Mouse (Mus musculus) neural tube, embryonic 13.5 days (tissue): ENCODE data around the gene Pop5. TPM values are rescaled to one million over a fixed set of nuclear protein-coding genes. Genes with fewer than 3 reads are reported as not detected.

ENCODE experiments used
- ATAC-seq: fragments of 200-750 bp; cut with Nextera tagmentation; 2 replicates; pipeline ENCODE4 v1.8.0; 2017; ENCODE audit warnings: low read depth, mild to moderate bottlenecking, moderate TSS enrichment, moderate library complexity
- H3K27ac ChIP-seq: fragments of 300-500 bp; sonication (generic); replicated peaks from 2 replicates; pipeline ENCODE4 v1.5.1; 2015; ENCODE audit warnings: moderate library complexity, mild to moderate bottlenecking, inconsistent platforms
- H3K27me3 ChIP-seq: fragments of 300-500 bp; sonication (generic); 2 replicates; pipeline ENCODE4 v1.6.1; 2015; ENCODE audit warnings: mild to moderate bottlenecking, inconsistent platforms
- H3K36me3 ChIP-seq: fragments of 300-500 bp; sonication (generic); 2 replicates; pipeline ENCODE4 v1.6.1; 2015; ENCODE audit warnings: mild to moderate bottlenecking, inconsistent platforms
- H3K4me1 ChIP-seq: fragments of 300-500 bp; sonication (generic); replicated peaks from 2 replicates; pipeline ENCODE4 v1.6.1; 2015; ENCODE audit warnings: inconsistent platforms
- H3K4me2 ChIP-seq: fragments of 300-500 bp; sonication (generic); 2 replicates; pipeline ENCODE4 v1.6.1; 2015; ENCODE audit warnings: inconsistent platforms, mild to moderate bottlenecking, moderate library complexity
- H3K4me3 ChIP-seq: fragments of 300-500 bp; sonication (generic); 2 replicates; pipeline ENCODE4 v1.5.1; 2015; ENCODE audit warnings: mild to moderate bottlenecking, inconsistent platforms
- H3K9ac ChIP-seq: fragments of 300-500 bp; sonication (generic); 2 replicates; pipeline ENCODE4 v1.6.1; 2015; ENCODE audit warnings: moderate library complexity, mild to moderate bottlenecking, inconsistent platforms
- H3K9me3 ChIP-seq: fragments of 300-500 bp; sonication (generic); 2 replicates; pipeline ENCODE4 v1.6.1; 2016; ENCODE audit warnings: inconsistent platforms
- WGBS: fragments of 180-500 bp; shearing (Covaris S2); methylation state at CpG from one replicate; pipeline ENCODE4 v1.1.7; 2015; 5-methylcytosine and 5-hydroxymethylcytosine counted together
- polyA plus RNA-seq: library from polyadenylated mRNA; unstranded; fragments of >200 nt; fragmentation: Nextera tagmentation; extraction: Ambion mirVana; gene quantifications from 2 replicates; pipeline ENCODE4 v1.2.1, GENCODE M21; 2015

Pop5 gene
- polyA plus RNA-seq, 1 experiment from 2014 or later = 138 TPM

DNA sequence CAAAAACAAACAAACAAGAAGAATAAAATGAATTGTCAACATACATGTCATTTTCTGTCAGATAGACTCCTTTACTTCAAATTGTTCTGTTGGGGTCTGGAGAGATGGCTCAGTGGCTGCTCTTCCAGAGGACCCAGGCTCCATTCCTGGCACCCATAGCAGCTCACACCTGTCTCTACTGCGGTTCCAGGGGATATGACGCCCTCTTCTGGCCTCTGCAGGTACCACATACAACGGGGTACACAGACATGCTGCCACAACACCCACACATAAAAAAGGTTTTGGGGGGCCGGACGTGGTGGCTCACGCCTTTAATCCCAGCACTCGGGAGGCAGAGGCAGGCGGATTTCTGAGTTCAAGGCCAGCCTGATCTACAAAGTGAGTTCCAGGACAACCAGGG is 58.5 kb downstream of the Pop5 start:
- no peak overlapping the region for H3K4me2 ChIP-seq
- H3K36me3 ChIP-seq = peaks cover 86% of the 10 kb centered on the region
- H3K27me3 ChIP-seq = no peaks in the 10 kb centered on the region
- ATAC-seq = no peak
- no peak overlapping the region for H3K4me3 ChIP-seq
- 89% methylated on average over 8 of the region's 8 CpGs for WGBS
- H3K9ac ChIP-seq = no peak overlapping the region
- H3K9me3 ChIP-seq = no peaks in the 10 kb centered on the region
- H3K4me1 ChIP-seq = peaks cover 22% of the 10 kb centered on the region
- no peak overlapping the region for H3K27ac ChIP-seq

Other genes with a start within 250 kb of the Pop5 start
- 15.7 and 21.3 TPM in 2 replicates for gene Sppl3, start 224.7 kb upstream of the Pop5 start, polyA plus RNA-seq
- 32.8 and 33.7 TPM in 2 replicates for gene Gm10401, start 137.5 kb upstream of the Pop5 start, polyA plus RNA-seq
- 29.1 and 30.6 TPM in 2 replicates for gene Acads, start 116.5 kb upstream of the Pop5 start, polyA plus RNA-seq
- gene Unc119b, start 100.9 kb upstream of the Pop5 start, polyA plus RNA-seq = 37.2 and 39.3 TPM in 2 replicates
- gene Mlec, start 77.7 kb upstream of the Pop5 start, polyA plus RNA-seq = 32.1 and 33.5 TPM in 2 replicates
- 24.3 and 27.7 TPM in 2 replicates for gene Cabp1, start 41.5 kb upstream of the Pop5 start, polyA plus RNA-seq
- gene Rnf10, start 37.1 kb downstream of the Pop5 start, polyA plus RNA-seq = 185 and 190 TPM in 2 replicates
- gene Coq5, start 43.8 kb downstream of the Pop5 start, polyA plus RNA-seq = 49.9 and 58.7 TPM in 2 replicates
- 1,475 and 1,543 TPM in 2 replicates for gene Dynll1, start 65.2 kb downstream of the Pop5 start, polyA plus RNA-seq
- 170 and 220 TPM in 2 replicates for gene Srsf9, start 91.3 kb downstream of the Pop5 start, polyA plus RNA-seq
- gene Gatc, start 105.3 kb downstream of the Pop5 start, polyA plus RNA-seq = 36.7 and 41.1 TPM in 2 replicates
- 49.7 and 54.8 TPM in 2 replicates for gene Triap1, start 105.4 kb downstream of the Pop5 start, polyA plus RNA-seq
- gene Cox6a1, start 113.1 kb downstream of the Pop5 start, polyA plus RNA-seq = 1,130 and 1,174 TPM in 2 replicates
- 66.5 and 66.7 TPM in 2 replicates for gene Msi1, start 193.8 kb downstream of the Pop5 start, polyA plus RNA-seq
- 0.95 TPM in 1 of 2 replicates, not detected in the other for gene Pla2g1b, start 230.4 kb downstream of the Pop5 start, polyA plus RNA-seq
- 26.8 and 33.0 TPM in 2 replicates for gene Sirt4, start 248.9 kb downstream of the Pop5 start, polyA plus RNA-seq